Mouse (Mus musculus) bone marrow, adult 2 months (tissue): ENCODE data around the gene 4931428F04Rik. TPM values are rescaled to one million over a fixed set of nuclear protein-coding genes. Genes with fewer than 3 reads are reported as not detected.

ENCODE experiments used
- H3K27ac ChIP-seq: fragments of 200-500 bp; 2 replicates; pipeline ENCODE4 v1.5.1; 2012; ENCODE audit warnings: low read depth, mild to moderate bottlenecking, control low read depth, inconsistent platforms, low read length; ENCODE audit not compliant: control insufficient read depth, poor library complexity, insufficient read depth
- H3K4me1 ChIP-seq: fragments of 200-500 bp; 2 replicates; pipeline ENCODE4 v1.6.1; 2011; ENCODE audit warnings: low read length; ENCODE audit not compliant: control insufficient read depth, insufficient read depth
- H3K4me3 ChIP-seq: fragments of 200-500 bp; replicated peaks from 2 replicates; pipeline ENCODE3; 2011; ENCODE audit warnings: mild to moderate bottlenecking, low read depth, low read length, control low read depth; ENCODE audit not compliant: control insufficient read depth
- CTCF ChIP-seq: fragments of 200-500 bp; IDR thresholded peaks from 2 replicates; pipeline ENCODE4 v1.5.1; 2011; ENCODE audit warnings: low read length, control low read depth; ENCODE audit not compliant: control insufficient read depth, insufficient read depth
- POLR2A ChIP-seq: fragments of 200-500 bp; IDR thresholded peaks from 2 replicates; pipeline ENCODE4 v1.6.1; 2011; ENCODE audit warnings: low read depth, mild to moderate bottlenecking, control low read depth, low read length, borderline replicate concordance; ENCODE audit not compliant: control insufficient read depth
- WGBS: fragments of 180-500 bp; shearing (Covaris S2); methylation state at CpG from one replicate; pipeline ENCODE4 v1.1.7; 2018; 5-methylcytosine and 5-hydroxymethylcytosine counted together
- polyA plus RNA-seq: library from polyadenylated mRNA; stranded (reverse); fragments of >200 nt; gene quantifications from 2 replicates; pipeline ENCODE4 v1.2.4, GENCODE M21; 2011; ENCODE audit warnings: low replicate concordance; ENCODE audit not compliant: missing spikeins, insufficient read depth, insufficient read length

Gene 4931428F04Rik
- polyA plus RNA-seq, 1 experiment, result 2.2 TPM

- peaks cover 1% of the 10 kb centered on the region; the same call in 1 of the 2 replicates for H3K4me1 ChIP-seq
Measured at GRCm38 (mm10) chr8:105325641-105326093, 36.0 kb upstream of the 4931428F04Rik start.

DNA sequence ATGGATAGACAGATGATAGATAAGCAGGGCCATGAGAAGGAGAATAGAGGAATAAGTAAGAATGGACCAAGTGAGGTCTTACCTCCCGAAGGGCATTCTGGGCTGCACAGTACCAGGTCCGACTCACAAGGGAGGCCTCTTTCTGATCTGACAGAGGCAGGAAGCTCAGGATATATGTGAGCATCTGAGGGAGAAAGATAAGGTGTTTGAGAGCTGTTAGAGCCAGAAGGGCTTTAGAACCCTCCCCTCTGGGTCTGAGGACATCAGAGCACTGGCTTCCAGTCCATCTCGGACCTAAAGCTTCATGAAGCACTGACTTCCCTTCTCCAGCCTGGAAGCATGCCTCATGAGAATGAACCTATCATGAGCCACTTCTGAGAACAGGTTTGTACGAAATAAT, 33.5 kb upstream of the 4931428F04Rik start:
- H3K4me3 ChIP-seq, result peak overlapping the region; percentile 64
- H3K27ac ChIP-seq, result peak overlapping the region; percentile 61; the same call in 1 of the 2 replicates
- H3K4me1 ChIP-seq, result peaks cover 1% of the 10 kb centered on the region; the same call in 1 of the 2 replicates
- WGBS, result 63% methylated on average over 4 of the region's 4 CpGs
- TF ChIP-seq POLR2A (no peak), CTCF (no peak)

More at GRCm38 (mm10) chr8:105325641-105326093, 36.0 kb upstream of the 4931428F04Rik start:
- peak overlapping the region; percentile 82 for H3K4me3 ChIP-seq
- TF ChIP-seq POLR2A (no peak), CTCF (no peak)
- WGBS, result under 1% methylated on average over 12 of the region's 12 CpGs
- H3K27ac ChIP-seq, result peak overlapping the region; percentile 48

- TF ChIP-seq POLR2A (no peak), CTCF (no peak)
- H3K27ac ChIP-seq, result no peak overlapping the region
- no peak overlapping the region for H3K4me3 ChIP-seq
- H3K4me1 ChIP-seq, result peaks cover 1% of the 10 kb centered on the region; the same call in 1 of the 2 replicates
- 89% methylated on average over 11 of the region's 11 CpGs for WGBS
Measured at GRCm38 (mm10) chr8:105318662-105319190, 29.1 kb upstream of the 4931428F04Rik start.

GRCm38 (mm10) chr8:105317941-105318340, 28.3 kb upstream of the 4931428F04Rik start:
- H3K4me1 ChIP-seq, result no peaks in the 10 kb centered on the region; the same call in 1 of the 2 replicates
- no peak for TF ChIP-seq CTCF
- TF ChIP-seq POLR2A, result no peak
- WGBS, result 91% methylated on average over 4 of the region's 4 CpGs
- no peak overlapping the region for H3K27ac ChIP-seq
- H3K4me3 ChIP-seq, result no peak overlapping the region

DNA sequence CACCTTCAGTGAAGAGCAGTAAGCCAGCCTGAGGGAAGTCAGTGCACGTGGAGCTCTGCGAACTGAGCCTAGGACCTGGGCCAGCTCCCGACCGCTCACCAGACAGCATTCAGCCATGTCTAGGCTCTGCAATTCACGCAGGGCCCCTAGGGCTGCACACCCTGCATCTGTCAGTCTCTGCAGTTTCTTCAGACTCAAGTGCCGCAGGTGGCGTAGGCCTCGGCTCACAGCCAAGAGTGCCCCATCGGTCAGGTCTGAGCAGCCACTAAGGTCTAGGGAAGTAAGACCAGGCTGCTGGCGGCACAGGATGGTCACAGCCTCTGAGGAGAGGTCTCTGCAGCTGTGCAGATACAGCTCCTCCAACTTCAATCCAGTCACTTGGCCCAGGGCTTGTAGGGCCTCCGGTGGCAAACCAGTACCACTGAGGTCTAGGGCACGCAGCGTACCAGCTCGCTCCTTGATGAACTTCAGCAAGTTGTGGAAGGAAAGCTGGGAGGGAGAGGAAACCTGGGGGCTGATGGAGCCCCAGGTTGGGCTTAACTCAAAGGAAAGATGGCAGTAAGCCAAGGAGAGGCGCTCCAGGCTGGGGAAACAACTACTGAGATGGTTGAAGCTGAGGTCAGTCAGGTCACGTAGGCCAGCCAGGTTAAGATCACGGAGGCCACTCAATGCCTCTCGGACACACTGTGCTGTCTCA, 25.6 kb upstream of the 4931428F04Rik start:
- Histone ChIP-seq H3K4me1 (no peaks in the 10 kb centered on the region; the same call in 1 of the 2 replicates), H3K27ac (no peak overlapping the region), H3K4me3 (no peak overlapping the region)
- TF ChIP-seq CTCF (no peak), POLR2A (no peak)
- WGBS, result 93% methylated on average over 18 of the region's 18 CpGs

- no peak for TF ChIP-seq CTCF
- no peak for TF ChIP-seq POLR2A
- H3K4me3 ChIP-seq, result no peak overlapping the region
- H3K27ac ChIP-seq, result no peak overlapping the region
- 79% methylated on average over 9 of the region's 9 CpGs for WGBS
- H3K4me1 ChIP-seq, result no peaks in the 10 kb centered on the region; the same call in 1 of the 2 replicates
Measured at GRCm38 (mm10) chr8:105313622-105314402, 24.1 kb upstream of the 4931428F04Rik start.

DNA sequence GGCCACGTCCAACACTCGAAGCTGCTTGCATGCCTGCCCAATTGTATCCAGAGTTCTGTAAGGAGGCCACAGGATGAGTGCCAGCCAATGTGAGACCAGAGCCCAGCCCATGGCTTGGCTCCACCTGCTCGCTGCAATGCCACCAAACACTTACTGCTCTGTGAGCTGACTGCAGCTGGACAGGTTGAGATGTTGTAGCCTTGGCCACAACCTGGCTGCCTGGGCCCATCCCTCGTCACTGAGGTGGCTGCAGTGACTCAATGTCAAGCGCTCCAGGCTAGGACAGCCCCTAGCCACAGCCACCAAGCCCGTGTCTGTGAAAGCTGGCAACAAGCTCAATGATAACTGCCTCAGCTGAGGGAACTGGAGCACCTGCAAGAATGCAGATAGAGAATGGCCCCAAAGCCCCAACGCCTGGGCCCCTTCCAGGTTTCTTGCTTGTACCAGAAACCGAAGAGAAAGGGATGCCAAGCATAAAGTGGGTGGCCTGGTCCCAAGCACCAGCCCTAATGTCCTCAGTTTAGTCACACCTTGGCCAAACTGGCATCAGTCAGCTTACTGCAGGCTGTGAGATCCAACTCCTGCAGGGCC, 23.3 kb upstream of the 4931428F04Rik start:
- TF ChIP-seq CTCF (no peak), POLR2A (no peak)
- peak overlapping the region; percentile 23; the same call in 1 of the 2 replicates for H3K27ac ChIP-seq
- no peaks in the 10 kb centered on the region; the same call in 1 of the 2 replicates for H3K4me1 ChIP-seq
- no peak overlapping the region for H3K4me3 ChIP-seq
- 68% methylated on average over 8 of the region's 8 CpGs for WGBS
